Mouse (Mus musculus) cerebellum, adult 2 months (tissue): Measurements from ENCODE around the gene Zbtb22.

Experiments used
- CTCF ChIP-seq: fragments of 200-500 bp; IDR thresholded peaks from 2 replicates; pipeline ENCODE4 v1.5.1; 2011; ENCODE audit warnings: low read depth, mild to moderate bottlenecking, control low read depth, low read length, moderate library complexity, borderline replicate concordance; ENCODE audit not compliant: insufficient read depth
- POLR2A ChIP-seq: fragments of 200-500 bp; IDR thresholded peaks from 2 replicates; pipeline ENCODE4 v1.6.1; 2011; ENCODE audit warnings: low read length, control low read depth, borderline replicate concordance; ENCODE audit not compliant: insufficient read depth

GRCm38 (mm10) chr17:33897114-33897794, 18.4 kb upstream of the Zbtb22 start:
- TF ChIP-seq CTCF: peak; percentile 60
- TF ChIP-seq POLR2A: no peak
